In the genomic region with DNA sequence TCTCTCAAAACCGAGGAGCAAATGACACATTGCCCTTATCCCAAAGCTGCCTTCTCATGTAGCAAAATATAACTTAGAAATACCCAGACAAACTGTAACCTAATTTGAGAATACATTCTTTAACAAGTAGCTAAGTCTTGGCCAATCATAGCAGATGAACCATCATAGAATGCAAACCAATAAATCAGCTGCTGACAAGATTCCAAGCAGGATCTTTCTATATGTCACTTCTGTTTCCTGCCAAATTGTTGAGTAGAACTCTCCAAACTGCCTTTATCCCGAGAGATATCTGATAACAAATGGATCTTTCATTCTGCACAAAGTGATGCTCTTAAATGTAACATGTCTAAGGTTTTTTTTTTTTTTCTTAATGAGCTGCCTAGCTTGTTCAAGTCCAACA, we compare ENCODE assay signal across 14 mouse cellular contexts. TPM values are rescaled to one million over a fixed set of nuclear protein-coding genes. Genes with fewer than 3 reads are reported as not detected.
DNase-seq lines count a peak whose midpoint lies in the region; ATAC-seq and TF ChIP-seq lines count a peak whose summit lies in the region.
"Had no signal": no experiment of that assay in that cellular context is flagged by ENCODE, and none has a peak within 500 bp of the region (broad histone marks: within the 10 kb centered on the region; RNA-seq: fewer than 3 reads in every experiment).

No protein-coding gene starts in this region.

- H3K36me3 ChIP-seq in limb, embryonic 14.5 days (ENCODE audit: control insufficient read depth, insufficient read depth, low read length): no peaks in the 10 kb centered on the region
- H3K36me3 ChIP-seq in limb, embryonic 10.5 days: no peaks in the 10 kb centered on the region
- no peaks in the 10 kb centered on the region for H3K36me3 ChIP-seq in liver, embryonic 16.5 days (ENCODE audit: control insufficient read depth, insufficient read depth)
- H3K36me3 ChIP-seq: embryonic facial prominence, embryonic 13.5 days; hindbrain, embryonic 12.5 days; limb, embryonic 12.5 days had no signal

- no peaks in the 10 kb centered on the region for H3K27me3 ChIP-seq in limb, embryonic 14.5 days (ENCODE audit: control insufficient read depth, insufficient read depth, low read length)
- H3K27me3 ChIP-seq in limb, embryonic 10.5 days (ENCODE audit: low read depth, poor library complexity, severe bottlenecking): no peaks in the 10 kb centered on the region
- H3K27me3 ChIP-seq in liver, embryonic 16.5 days (ENCODE audit: control insufficient read depth, insufficient read depth, low read depth, low read length): no peaks in the 10 kb centered on the region
- H3K27me3 ChIP-seq: embryonic facial prominence, embryonic 13.5 days; forebrain, embryonic 13.5 days; hindbrain, embryonic 12.5 days; limb, embryonic 12.5 days had no signal

- no peak overlapping the region for H3K4me3 ChIP-seq in limb, embryonic 14.5 days (replicated peaks; ENCODE audit: low read length)
- no peak overlapping the region for H3K4me3 ChIP-seq in limb, embryonic 10.5 days
- no peak overlapping the region for H3K4me3 ChIP-seq in liver, embryonic 16.5 days (ENCODE audit: low read depth, low read length)
- H3K4me3 ChIP-seq: embryonic facial prominence, embryonic 13.5 days; forebrain, embryonic 13.5 days; hindbrain, embryonic 12.5 days; left cerebral cortex, adult 2 months; limb, embryonic 12.5 days had no signal

- peaks cover 10% of the 10 kb centered on the region for H3K4me1 ChIP-seq in limb, embryonic 14.5 days (ENCODE audit: control insufficient read depth, insufficient read depth, low read length)
- peaks cover 30% of the 10 kb centered on the region for H3K4me1 ChIP-seq in limb, embryonic 10.5 days
- peaks cover 6% of the 10 kb centered on the region for H3K4me1 ChIP-seq in liver, embryonic 16.5 days (ENCODE audit: control insufficient read depth, low read depth, low read length)
- H3K4me1 ChIP-seq: hindbrain, embryonic 12.5 days had no signal

- no peak overlapping the region for H3K4me2 ChIP-seq in limb, embryonic 14.5 days (replicated peaks; ENCODE audit: low read depth, low read length, severe bottlenecking)
- H3K4me2 ChIP-seq in liver, embryonic 16.5 days (ENCODE audit: low read depth, low read length): no peak overlapping the region
- H3K4me2 ChIP-seq: embryonic facial prominence, embryonic 13.5 days; forebrain, embryonic 13.5 days; hindbrain, embryonic 12.5 days; limb, embryonic 12.5 days had no signal

- TF ChIP-seq POLR2A in limb, embryonic 14.5 days (IDR thresholded peaks at IDR 0.05; ENCODE audit: borderline replicate concordance, extremely low read depth, insufficient read depth, insufficient read length): no peak

- DNase-seq in limb, embryonic 14.5 days (ENCODE audit: low spot score): peak; percentile 41
- no peak for DNase-seq in limb, embryonic 10.5 days (ENCODE audit: low spot score)
- peak; percentile 16 for DNase-seq in Muller cell, postnatal 12 days (ENCODE audit: inconsistent ontology term)
- peak; percentile 38 for DNase-seq in adipocyte (ENCODE audit: low spot score)
- no peak for DNase-seq in urinary bladder, postnatal 36 days (ENCODE audit: low spot score in 2 of 2)
- DNase-seq in right cerebral cortex, postnatal 10 days (ENCODE audit: low spot score in 2 of 2): no peak
- DNase-seq: cerebellum, adult 11 months; thymus, postnatal 14 days had no signal

- ATAC-seq in limb, embryonic 14.5 days (ENCODE audit: low FRiP score, low read depth): no peak
- no peak for ATAC-seq in liver, embryonic 16.5 days (ENCODE audit: low read depth)

- 86% methylated on average over 2 of the region's 2 CpGs for WGBS in limb, embryonic 14.5 days
- WGBS in limb, embryonic 10.5 days: 85% methylated on average over 2 of the region's 2 CpGs
- WGBS in liver, embryonic 16.5 days (ENCODE audit: insufficient replicate concordance): 42% methylated on average over 2 of the region's 2 CpGs

- H3K9ac ChIP-seq in limb, embryonic 14.5 days (ENCODE audit: low read depth, low read length, severe bottlenecking): no peak overlapping the region
- no peak overlapping the region for H3K9ac ChIP-seq in liver, embryonic 16.5 days (ENCODE audit: low read depth, low read length)
- H3K9ac ChIP-seq: embryonic facial prominence, embryonic 13.5 days; forebrain, embryonic 13.5 days; hindbrain, embryonic 12.5 days; limb, embryonic 12.5 days had no signal

- no peak overlapping the region for H3K27ac ChIP-seq in limb, embryonic 14.5 days (replicated peaks; ENCODE audit: low read depth, low read length)
- no peak overlapping the region for H3K27ac ChIP-seq in limb, embryonic 10.5 days
- H3K27ac ChIP-seq in liver, embryonic 16.5 days (ENCODE audit: low read length): peak overlapping the region; percentile 82
- H3K27ac ChIP-seq: embryonic facial prominence, embryonic 13.5 days; forebrain, embryonic 13.5 days; hindbrain, embryonic 12.5 days; left cerebral cortex, adult 2 months; limb, embryonic 12.5 days had no signal

- H3K9me3 ChIP-seq in limb, embryonic 14.5 days (ENCODE audit: control insufficient read depth, low read length): no peaks in the 10 kb centered on the region
- H3K9me3 ChIP-seq in limb, embryonic 10.5 days (replicated peaks): no peaks in the 10 kb centered on the region
- no peaks in the 10 kb centered on the region for H3K9me3 ChIP-seq in liver, embryonic 16.5 days (replicated peaks; ENCODE audit: control insufficient read depth, low read length)
- H3K9me3 ChIP-seq: embryonic facial prominence, embryonic 13.5 days; forebrain, embryonic 13.5 days; hindbrain, embryonic 12.5 days; limb, embryonic 12.5 days had no signal

RNA-seq across cellular contexts. Expression of a gene that starts 46.8 kb away (rescaled TPM):
- polyA plus RNA-seq in limb, embryonic 14.5 days (2012; rRNA removed): 26.6 and 30.4 TPM in 2 replicates
- polyA plus RNA-seq in limb, embryonic 14.5 days (2014; fragmentation: Nextera tagmentation; extraction: Ambion mirVana): 58.4 TPM in 2 replicates
- 32.5 and 40.3 TPM in 2 replicates for polyA plus RNA-seq in limb, embryonic 10.5 days (2016; fragmentation: Nextera tagmentation; extraction: Ambion mirVana)
- 385 and 388 TPM in 2 replicates for polyA plus RNA-seq in liver, embryonic 16.5 days (2015; fragmentation: Nextera tagmentation; extraction: Ambion mirVana)

Comparison
In these comparisons a context has a peak if more than half of its experiments do, and no peak if none do; other contexts are left out.
1. DNase-seq: peak in limb, embryonic 14.5 days (single experiment), Muller cell, postnatal 12 days (single experiment) and adipocyte (single experiment); none in limb, embryonic 10.5 days (single experiment), urinary bladder, postnatal 36 days (0 of 2) and right cerebral cortex, postnatal 10 days (0 of 2).